Mouse (Mus musculus) gastrocnemius, adult 2 months (tissue): ENCODE measurements around the gene Aldh2. TPM values are rescaled to one million over a fixed set of nuclear protein-coding genes. Genes with fewer than 3 reads are reported as not detected.
"Not testable (repeated sequence)": the region's sequence is repeated elsewhere in the genome, so short reads cannot be mapped to it uniquely, and the experiment has no call there.

ENCODE experiments used
- DNase-seq: peaks from one replicate; pipeline ENCODE4 v3.0.0; 2022
- H3K27ac ChIP-seq: fragments of 200-600 bp; 2 replicates; pipeline ENCODE4 v1.8.1; 2022; ENCODE audit warnings: mild to moderate bottlenecking
- H3K4me3 ChIP-seq: fragments of 200-600 bp; 2 replicates; pipeline ENCODE4 v1.8.1; 2022; ENCODE audit warnings: mild to moderate bottlenecking, moderate library complexity
- CTCF ChIP-seq: fragments of 200-600 bp; IDR thresholded peaks from 2 replicates; pipeline ENCODE4 v1.8.1; 2022; ENCODE audit warnings: antibody characterized with exemption, mild to moderate bottlenecking, moderate library complexity
- intact Hi-C: fragments of 180-260 bp; cut with DNase I; formaldehyde crosslinking; loops from one replicate; pipeline ENCODE4 v1.15.1; 2025
- total RNA-seq, 2 experiments: library from RNA; stranded (reverse); gene quantifications; 2 replicates each; pipeline ENCODE4 v1.2.3; 2021

Aldh2 gene
- total RNA-seq, 2 experiments from 2014 or later = 116 to 287 TPM

DNA sequence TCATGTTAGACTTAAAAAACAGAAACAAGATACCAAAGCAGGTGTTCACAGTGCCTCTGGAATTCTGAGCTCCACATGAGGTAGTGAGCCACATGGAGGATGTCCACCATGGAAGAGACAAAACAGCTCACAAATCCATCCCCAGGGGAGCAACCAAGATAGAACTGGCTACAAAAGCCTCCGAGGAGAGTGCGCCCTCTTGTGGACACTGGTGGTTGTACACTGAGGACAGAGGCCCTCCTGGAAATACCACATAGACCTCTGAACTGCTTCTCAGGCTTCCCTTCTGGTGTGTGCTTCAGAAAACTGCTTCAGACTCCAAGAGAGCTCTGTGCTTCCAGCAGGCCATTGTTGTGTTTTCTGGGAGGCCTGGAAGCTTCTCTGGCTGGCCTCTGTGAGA, 12.5 kb upstream of the Aldh2 start:
- no peak overlapping the region for H3K4me3 ChIP-seq
- intact Hi-C loops = no loop called here
- TF ChIP-seq CTCF = peak; percentile 90
- peak; percentile 86 for DNase-seq
- peak overlapping the region; percentile 35; the same call in 1 of the 2 replicates for H3K27ac ChIP-seq

DNA sequence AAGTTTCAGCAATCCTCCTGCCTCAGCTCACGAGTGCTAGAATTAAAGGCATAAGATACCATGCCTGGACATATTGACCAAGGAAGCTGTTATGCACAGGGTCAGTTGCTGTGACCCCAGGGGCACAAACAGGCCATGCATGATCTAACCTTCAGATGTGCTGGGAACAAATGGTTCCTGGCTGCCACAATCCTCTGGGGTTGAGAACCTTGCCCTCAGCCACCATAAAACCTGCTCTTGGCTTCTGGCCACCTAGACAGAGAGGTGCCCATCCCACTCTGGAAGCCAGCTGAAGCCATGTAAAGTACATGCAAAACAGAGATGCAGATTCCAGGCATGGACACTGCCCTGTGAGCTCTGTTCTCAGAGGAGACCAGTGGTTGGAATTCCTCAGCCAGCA, 10.2 kb upstream of the Aldh2 start:
- not testable (repeated sequence) for DNase-seq, H3K4me3 ChIP-seq, H3K27ac ChIP-seq
- intact Hi-C loops = loop anchor here (2.0 to 5.0 kb wide), 2 partner anchors 19 to 57 kb away; partner anchors contain the start of genes Adam1a, Gm42878 and Mapkapk5

DNA sequence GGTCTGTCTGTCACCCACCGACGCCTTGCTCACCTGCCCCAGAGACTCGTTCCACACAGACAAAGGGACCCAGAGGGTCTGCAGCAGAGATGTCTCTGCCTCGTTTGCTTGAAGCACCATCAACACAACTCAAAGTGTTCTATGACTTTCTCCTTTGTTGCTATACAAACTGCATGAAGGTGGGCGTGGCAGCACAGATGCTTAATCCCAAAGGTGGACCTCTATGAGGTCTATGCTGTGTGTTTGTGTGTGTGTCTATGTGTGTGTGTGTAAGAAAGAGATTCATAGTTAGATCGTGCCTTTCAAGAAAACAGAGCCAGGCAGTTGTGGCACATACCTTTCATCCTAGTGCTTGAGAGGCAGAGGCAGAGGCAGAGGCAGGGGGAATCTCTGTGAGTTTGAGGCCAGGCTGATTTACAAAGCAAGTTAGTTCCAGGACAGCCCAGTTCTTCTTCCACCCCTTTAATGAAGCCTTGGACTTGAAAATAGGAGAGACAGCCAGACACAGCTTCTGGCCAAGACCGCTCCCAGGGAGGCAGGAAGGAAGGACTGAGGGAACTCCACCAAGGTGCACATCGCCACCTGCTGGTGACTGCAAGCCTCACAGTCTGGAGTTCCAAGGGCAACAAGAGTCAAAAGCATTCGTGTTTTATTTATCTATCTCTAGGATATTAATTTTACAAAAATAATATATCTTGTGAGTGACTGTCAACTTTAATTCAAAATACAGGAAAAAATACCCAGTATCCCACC, 8.1 kb upstream of the Aldh2 start:
- TF ChIP-seq CTCF = no peak; the same call in 1 of the 2 replicates
- intact Hi-C loops = loop anchor here (1.0 to 5.0 kb wide), 3 partner anchors 17 to 54 kb away; partner anchors contain the start of genes Adam1a, Gm42878 and Mapkapk5
- H3K27ac ChIP-seq = peak overlapping the region; percentile 78
- peak overlapping the region; percentile 42 for H3K4me3 ChIP-seq
- DNase-seq = peak; percentile 94

- no peak for DNase-seq
- intact Hi-C loops = no loop called here
- Histone ChIP-seq H3K4me3 (no peak overlapping the region), H3K27ac (no peak overlapping the region)
- TF ChIP-seq CTCF = no peak
These were observed 5.4 kb upstream of the Aldh2 start for GRCm38 (mm10) chr5:121598871-121599610.

DNA sequence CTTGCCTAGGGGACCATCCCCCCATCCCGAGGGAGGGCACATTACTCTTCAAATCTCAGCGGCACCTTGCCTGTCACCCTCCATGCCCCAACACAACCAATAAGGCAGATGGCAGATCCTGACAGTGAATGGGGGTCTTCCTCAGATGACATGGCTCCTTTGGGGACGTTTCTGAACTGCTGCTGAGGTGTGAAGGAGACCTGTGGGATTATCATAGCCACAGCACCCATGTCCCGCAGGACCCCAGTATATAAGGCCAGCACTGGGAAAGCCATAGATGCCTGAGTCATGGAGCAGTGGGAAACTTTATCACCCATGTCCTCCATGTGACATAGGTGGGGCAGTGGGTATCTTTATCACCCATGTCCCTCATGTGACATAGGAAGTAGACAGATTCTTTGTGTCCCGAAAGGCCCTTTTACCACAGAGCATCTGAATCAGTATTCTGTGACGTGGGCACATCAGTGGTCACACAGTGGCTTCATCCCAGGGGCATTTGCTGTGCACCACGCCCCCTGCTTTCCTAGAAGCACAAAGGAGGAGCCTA, 4.4 kb upstream of the Aldh2 start:
- no peak for TF ChIP-seq CTCF

GRCm38 (mm10) chr5:121597332-121597731, 3.7 kb upstream of the Aldh2 start:
- no peak for DNase-seq
- intact Hi-C loops = no loop called here
- TF ChIP-seq CTCF = no peak
- Histone ChIP-seq H3K27ac (no peak overlapping the region), H3K4me3 (no peak overlapping the region)

More for the DNA sequence above, 4.4 kb upstream of the Aldh2 start:
- H3K27ac ChIP-seq = no peak overlapping the region
- DNase-seq = no peak
- H3K4me3 ChIP-seq = no peak overlapping the region
- intact Hi-C loops = no loop called here

DNA sequence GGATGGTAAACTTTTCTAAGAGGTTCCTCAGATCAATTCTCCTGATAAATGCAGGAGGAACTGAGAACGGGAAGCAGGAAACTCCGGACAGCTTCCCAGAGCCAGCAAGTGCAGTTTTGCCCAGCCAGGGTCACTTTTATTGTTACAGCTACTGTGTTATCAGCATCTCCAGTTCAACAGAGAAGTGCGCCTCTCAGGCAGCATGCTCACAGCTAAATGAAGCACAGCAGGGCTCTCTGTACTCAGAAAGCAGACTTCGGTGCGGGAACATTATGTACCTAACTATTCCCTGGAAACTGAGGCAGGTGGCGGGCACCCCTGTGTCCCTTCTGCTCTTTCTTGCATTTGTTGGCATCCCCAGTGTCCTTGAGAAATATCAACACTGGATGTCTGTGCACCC, 2.6 kb upstream of the Aldh2 start:
- no peak overlapping the region for H3K4me3 ChIP-seq
- TF ChIP-seq CTCF = no peak
- intact Hi-C loops = no loop called here
- no peak for DNase-seq
- no peak overlapping the region for H3K27ac ChIP-seq

DNA sequence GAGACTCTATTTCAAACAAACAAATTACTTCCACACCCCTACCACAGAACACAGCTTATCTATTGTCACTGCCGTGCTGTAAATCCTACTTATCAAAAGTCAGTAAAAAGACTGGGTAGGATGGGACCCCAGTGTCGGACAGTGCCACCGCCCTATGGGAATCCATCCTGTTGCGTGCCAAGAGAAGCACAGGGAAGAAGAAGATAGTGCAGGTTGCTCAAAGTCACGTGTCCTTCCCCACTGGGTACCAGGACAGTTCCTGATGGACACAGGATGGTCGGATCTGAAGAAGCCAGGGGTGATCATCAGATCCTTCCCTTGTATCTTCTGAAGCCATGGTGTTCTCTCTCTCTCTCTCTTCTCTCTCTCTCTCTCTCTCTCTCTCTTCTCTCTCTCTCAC, 2.1 kb upstream of the Aldh2 start:
- no peak for TF ChIP-seq CTCF
- intact Hi-C loops = no loop called here

DNA sequence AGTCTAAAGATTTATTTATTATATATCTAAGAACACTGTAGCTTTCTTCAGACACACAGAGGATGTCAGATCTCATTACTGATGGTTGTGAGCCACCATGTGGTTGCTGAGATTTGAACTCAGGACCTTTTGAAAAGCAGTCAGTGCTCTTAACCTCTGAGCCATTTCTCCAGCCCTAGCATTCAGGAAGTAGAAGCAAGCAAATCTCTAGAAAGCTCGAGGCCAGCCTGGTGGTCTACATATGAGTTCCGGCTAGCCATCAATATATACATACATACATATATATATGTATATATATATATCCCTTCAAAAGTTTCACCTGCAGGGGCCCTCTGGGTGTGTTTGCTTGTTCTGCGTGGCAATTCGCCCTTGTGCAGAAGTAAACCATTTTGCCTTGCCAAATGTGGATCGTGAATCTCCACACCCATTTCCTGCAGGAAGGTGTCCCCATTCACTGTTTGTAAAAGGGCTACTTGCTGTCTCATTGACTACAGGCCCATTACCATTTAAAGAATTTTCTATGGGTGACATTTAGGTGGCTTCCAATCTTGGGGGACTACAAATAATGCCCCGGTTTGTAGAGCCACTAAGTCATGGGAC, 1.2 kb upstream of the Aldh2 start:
- Histone ChIP-seq H3K27ac (peak overlapping the region; percentile 92), H3K4me3 (no peak overlapping the region)
- TF ChIP-seq CTCF = no peak
- no peak for DNase-seq
- intact Hi-C loops = no loop called here

More for the DNA sequence above, 2.1 kb upstream of the Aldh2 start:
- no peak overlapping the region for H3K27ac ChIP-seq
- no peak overlapping the region for H3K4me3 ChIP-seq
- DNase-seq = no peak

DNA sequence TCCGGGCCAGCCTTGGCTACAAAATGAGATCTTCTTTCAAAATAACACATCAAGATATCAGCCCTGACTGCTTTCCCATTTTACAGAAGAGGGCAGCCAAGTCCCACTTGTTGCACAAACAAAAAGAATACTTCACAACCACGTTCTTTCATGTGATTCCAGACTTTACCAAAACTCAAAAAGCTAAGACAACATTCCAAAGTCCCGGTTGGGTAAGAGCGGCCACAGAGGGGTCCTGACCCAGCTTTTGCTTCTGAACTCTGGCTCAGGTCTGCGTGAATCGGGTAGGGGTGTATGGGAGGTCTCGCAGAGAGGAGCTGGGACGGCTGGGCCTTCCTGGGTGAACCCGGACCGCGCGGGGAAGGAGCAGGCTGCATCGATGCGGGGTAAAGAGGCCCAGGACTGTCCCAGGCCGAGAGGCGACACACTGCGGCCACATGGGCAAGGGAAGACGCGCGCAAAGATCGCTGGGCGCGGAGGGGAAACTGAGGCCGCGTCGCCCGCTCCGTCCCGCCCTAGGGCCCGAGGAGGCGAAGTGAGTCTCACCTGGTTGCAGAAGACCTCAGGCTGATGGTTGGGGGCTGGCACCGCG, 712 bp downstream of the Aldh2 start:
- intact Hi-C loops = no loop called here
- DNase-seq = no peak
- peak overlapping the region; percentile 92 for H3K27ac ChIP-seq
- no peak for TF ChIP-seq CTCF
- H3K4me3 ChIP-seq = peak overlapping the region; percentile 98

- no peak for DNase-seq
- intact Hi-C loops = no loop called here
- H3K27ac ChIP-seq = peak overlapping the region; percentile 92
- TF ChIP-seq CTCF = no peak
- H3K4me3 ChIP-seq = peak overlapping the region; percentile 98
These were observed 1.4 kb downstream of the Aldh2 start for GRCm38 (mm10) chr5:121592064-121592815.
